Mouse (Mus musculus) left cerebral cortex, adult 9 months (tissue): Measurements from ENCODE around the gene Cgn.
"Not testable (repeated sequence)": the region's sequence is repeated elsewhere in the genome, so short reads cannot be mapped to it uniquely, and the experiment has no call there.

ENCODE experiments used
- DNase-seq, 2 experiments: peaks; one replicate each; pipeline ENCODE4 v3.0.0; 2022; ENCODE audit warnings: low spot score in 2 of 2

The Cgn gene

GRCm38 (mm10) chr3:94789516-94789915 lies 3.2 kb upstream of the Cgn start:
- no peak for DNase-seq

- DNase-seq = no peak
These were observed 2.8 kb upstream of the Cgn start for GRCm38 (mm10) chr3:94789071-94789470.

GRCm38 (mm10) chr3:94787122-94787780 lies 959 bp upstream of the Cgn start:
- DNase-seq = no peak

DNA sequence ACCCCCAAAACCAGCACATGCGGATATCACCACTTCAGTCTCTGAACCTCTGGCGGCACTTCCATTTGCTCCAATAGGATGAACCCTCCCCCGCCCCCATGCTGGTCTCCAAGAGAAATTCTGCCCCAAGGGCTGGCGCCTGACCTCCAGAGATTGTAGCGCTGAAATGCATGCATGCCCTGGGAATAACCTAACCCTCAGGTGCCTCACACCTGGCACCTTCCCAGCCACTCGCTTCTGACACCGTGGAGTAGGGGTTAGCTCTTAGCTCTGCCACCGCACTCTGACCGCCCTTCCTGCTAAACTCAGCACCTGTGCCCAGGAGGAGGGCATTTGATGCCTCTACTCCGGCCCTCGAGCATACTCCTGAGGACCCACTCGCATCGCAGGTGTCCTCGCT lies 334 bp downstream of the Cgn start:
- no peak for DNase-seq

DNA sequence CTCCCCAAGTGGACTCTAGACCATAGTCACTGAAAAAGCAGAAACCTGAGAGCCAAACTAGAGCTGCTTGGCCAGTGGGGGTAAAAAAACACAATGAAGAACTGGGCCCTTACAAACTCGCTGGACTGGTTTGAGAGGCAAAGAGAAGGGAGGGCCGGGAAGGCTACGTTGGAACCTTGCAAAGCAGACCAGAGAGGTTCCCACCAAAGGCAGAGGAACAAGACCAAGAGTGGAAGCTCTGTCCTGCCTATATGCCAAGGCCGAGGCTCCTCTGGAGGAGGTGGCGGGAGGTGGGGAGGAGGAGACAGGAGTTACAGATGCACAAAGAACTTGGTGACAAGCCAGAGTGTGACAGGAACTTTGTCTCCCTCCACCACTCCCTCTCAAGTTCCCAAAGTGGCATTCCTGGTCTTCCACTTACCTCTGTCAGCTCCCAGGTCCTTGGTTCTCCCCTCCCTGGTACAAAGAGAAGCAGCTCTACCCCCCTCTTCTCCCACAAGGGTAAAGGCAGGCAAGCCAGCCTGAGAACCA lies 2.1 kb downstream of the Cgn start:
- no peak for DNase-seq

DNA sequence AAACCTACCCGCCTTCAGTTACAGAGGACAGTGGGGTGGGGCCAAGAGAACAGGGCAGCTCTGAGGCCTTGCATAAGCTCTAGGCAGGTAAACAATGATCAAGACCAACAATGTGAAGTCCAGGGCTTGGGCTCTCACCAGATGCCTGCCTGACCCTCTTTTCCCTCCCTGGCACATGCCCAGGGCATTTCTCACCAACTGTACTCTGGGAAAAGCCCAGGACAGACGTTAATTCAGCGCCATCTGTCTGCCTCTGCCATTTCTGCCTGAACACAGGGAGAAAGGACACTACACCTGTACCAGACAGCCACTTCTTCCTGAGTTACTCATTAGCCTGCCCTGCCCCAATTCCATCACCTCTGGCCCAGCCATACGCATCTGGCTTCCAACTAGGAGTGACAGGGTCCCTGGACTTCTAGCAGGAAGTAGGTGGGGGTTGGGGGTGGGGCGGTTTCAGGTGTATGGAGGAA lies 2.8 kb downstream of the Cgn start:
- no peak for DNase-seq

DNA sequence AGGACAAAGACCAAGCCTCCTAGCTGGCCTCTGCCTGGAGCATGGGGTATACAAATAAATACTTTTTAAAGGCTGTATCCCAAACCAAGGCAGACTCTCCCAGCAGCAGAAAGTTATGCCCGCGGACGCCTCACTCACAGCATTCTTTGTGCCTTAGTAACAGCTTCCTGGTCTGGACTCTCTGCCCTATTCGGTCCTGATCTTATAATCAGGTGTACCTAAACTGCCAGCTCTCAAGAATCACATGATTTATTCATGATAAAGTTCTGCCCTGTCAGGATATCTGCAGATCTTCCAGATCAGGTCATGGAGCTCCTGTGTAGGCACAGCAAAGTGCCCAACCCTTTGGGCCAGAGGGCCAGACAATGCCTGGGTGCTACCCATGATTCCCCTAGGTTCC lies 3.4 kb downstream of the Cgn start:
- DNase-seq = no peak

DNA sequence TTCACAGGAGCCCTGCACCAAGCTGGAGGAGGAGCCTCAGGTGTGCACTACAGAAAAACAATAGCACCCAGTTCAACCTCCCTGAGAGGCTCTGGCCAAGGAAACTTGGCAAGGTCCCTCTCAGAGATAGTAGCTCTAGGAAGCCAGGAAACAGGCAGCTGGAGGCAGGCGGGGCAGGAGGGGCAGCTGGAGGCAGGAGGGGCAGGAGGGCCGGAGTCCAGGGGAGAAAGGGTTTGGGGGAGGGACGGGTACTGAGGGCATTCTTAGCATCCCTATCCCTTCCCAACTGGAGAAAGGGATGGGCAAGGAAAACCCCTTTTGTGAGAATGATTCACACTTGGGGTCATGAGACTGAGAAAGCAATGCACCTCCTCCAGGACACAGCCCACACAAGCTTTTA lies 4.9 kb downstream of the Cgn start:
- DNase-seq = no peak

GRCm38 (mm10) chr3:94775886-94776285 lies 10.4 kb downstream of the Cgn start:
- no peak for DNase-seq

DNA sequence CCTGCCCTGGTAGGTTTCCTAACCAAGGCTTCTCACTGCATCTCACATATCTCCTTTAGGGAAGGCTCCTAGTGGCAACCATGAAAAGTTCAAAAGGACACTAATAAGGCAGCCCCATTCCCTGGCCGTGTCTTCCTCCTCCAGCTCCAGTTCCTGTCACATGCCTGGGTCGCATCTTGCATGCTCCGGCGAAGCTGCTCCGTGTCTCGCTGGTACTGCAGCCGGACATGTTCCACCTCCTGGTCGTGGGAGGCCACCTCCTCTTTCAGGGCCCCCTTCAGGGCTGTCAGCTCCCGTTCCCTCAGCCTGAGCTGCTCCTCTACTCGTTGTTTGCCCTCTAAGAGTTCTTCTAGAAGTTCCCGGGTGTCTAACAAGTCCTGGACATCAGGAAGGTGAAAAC lies 12.3 kb downstream of the Cgn start:
- DNase-seq = no peak

- DNase-seq = not testable (repeated sequence)
These were observed 20.8 kb downstream of the Cgn start for GRCm38 (mm10) chr3:94765456-94765855.

DNA sequence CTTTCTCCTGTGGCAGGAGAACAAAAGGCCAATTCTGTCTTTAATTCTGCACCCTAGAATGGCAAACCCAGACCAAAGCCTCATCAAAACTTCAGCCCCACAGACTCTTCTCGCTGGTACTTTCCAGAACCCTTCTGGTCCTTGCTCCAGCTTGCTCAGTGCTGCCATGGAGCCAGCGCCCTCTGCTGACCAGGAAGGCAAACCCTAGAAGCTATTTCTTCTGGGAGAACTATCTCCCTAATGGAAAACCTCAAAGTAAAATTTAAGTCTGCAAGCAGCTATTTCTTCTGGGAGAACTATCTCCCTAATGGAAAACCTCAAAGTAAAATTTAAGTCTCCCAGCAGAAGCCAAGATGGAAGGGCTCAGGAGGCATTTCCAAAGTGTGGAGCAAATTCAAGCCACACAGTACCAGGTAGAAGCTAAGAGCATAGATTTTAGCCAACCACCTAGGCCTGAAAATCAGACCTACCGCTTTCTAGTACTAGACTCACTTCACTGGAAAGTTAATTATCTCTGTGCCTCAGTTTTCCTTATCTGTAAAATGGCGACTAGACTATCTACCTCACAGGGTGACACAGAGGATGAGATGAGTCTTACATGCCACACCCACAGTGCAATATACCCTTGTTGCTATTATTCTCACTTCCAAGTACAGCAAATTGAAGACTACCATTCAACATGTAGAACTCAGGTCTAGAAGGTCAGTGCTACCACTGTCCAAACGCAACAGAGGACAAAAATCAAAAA lies 21.6 kb downstream of the Cgn start:
- not testable (repeated sequence) for DNase-seq

DNA sequence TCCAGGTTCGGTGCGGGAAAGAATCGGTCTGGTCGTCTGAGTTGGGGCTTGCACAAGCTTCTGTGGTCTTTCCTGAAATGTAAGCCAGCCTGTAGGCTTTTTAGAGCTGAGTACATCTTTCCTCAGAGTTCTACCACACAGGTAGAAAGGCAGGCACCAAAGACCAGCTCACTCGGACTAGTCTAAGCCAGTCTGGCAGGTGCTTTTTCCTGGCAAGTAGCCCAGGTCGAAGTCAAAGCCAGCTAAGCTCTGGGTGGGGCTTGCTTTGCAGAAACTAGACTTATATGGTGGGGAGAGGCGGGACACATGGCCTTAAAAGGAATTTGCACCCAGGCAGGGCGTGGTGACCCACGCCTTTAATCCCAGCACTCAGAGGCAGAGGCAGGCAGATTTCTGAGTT lies 27.9 kb downstream of the Cgn start:
- not testable (repeated sequence) for DNase-seq

DNA sequence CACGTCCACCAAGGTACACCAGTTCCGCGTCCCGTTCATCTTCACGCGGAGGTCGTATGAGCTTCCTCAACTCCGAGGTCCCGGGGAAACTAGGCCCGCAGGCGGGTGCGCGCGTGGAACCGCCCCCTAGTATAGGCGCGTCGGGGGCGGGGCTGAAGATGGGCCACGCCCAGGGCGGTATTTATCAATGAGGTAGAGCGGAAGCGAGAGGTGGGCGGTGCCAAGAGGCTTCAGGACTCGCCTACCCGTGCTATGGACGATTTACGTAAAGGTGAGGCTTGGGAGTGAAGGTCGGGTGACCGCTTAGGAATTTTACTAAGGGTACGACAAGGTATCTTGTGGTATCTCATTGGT lies 28.3 kb downstream of the Cgn start:
- peak in 1 of 2 experiments; percentile 28 for DNase-seq

DNA sequence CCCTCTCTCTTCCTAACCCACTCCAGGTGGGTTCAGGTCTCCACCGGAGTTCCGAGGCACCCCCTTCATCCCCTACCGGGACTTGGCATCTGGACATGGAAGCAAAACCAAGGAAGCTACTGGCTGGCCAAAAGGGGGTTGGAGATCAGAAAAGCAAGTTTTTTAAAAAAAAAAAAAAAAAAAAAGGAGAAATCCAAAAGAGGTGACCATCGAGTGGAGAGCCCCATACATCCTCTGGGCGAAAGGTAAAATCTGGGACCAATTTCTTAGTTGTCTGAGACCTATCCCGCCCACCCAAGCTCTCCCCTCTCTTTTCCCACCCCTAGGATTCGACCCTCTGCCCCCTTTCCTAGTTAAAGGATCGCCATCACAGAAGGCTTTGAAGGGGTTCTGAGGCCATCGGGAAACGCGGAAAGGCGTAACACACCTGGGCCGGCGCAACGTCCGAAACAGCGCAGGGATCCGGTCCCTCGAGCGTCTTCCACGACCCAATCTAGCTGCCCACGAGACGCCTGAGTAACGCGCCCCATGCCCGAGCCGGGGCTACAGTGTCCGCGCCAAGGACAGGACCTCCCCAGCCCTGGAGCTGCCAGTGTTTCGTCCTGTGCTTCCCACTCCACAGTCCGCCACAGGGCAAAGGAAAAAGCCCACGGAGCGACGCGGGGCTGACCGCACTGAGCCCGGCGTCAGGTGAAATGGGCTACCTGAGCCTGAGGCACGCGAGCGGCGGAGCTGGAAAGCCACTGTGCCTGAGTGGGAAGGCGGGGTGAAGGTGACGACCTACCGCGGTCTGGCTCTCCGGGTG lies 28.8 kb downstream of the Cgn start:
- not testable (repeated sequence) for DNase-seq

- DNase-seq = no peak
These were observed 40.6 kb downstream of the Cgn start for GRCm38 (mm10) chr3:94745691-94746090.

DNA sequence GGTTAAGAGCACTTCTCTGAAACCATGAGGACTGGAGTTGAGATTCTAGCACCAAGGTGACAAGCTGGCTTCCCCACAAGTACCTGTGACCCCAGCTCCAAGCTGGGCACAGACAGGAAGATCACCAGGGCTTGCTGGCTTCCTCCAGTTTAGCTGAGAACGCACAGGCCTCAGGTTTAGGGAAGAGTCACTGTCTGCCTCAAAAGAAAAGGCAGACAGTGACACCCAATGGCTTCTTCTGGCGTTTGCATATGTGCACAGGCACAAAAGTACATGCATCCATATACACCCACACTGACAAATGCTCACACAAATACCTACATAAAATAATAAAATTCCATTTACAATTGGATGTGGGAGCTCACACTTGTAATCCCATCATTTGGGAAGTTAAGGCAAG lies 62.7 kb downstream of the Cgn start:
- peak in 1 of 2 experiments; percentile 16 for DNase-seq

GRCm38 (mm10) chr3:94718253-94718652 lies 68.0 kb downstream of the Cgn start:
- not testable (repeated sequence) for DNase-seq

- DNase-seq = not testable (repeated sequence)
These were observed 72.9 kb downstream of the Cgn start for GRCm38 (mm10) chr3:94713424-94713823.

GRCm38 (mm10) chr3:94710591-94710990 lies 75.7 kb downstream of the Cgn start:
- not testable (repeated sequence) for DNase-seq
